Mouse (Mus musculus): ENCODE measurements around the gene Ctnnbip1.

- no peak for TF ChIP-seq CTCF (IDR thresholded peaks at IDR 0.05; ENCODE audit: insufficient read depth, low read length)
- TF ChIP-seq POLR2A (IDR thresholded peaks at IDR 0.05; ENCODE audit: borderline replicate concordance, extremely low read depth, low read depth, low read length) = no peak
Observed at GRCm38 (mm10) chr4:149587596-149588168, 69.6 kb downstream of the Ctnnbip1 start.

All from lung, adult 2 months (tissue).